Mouse (Mus musculus) large intestine, adult 2 months (tissue): ENCODE results near the gene Elob. TPM values are rescaled to one million over a fixed set of nuclear protein-coding genes. Genes with fewer than 3 reads are reported as not detected.
A peak's percentile ranks its signal among the peaks of the same experiment; 100 is the strongest.

Source experiments
- DNase-seq: peaks from one replicate; pipeline ENCODE4 v3.0.0-alpha.2; 2012; ENCODE audit warnings: low read depth, low spot score
- WGBS: fragments of 180-500 bp; shearing (Covaris S2); methylation state at CpG from one replicate; pipeline ENCODE4 v1.1.7; 2018; 5-methylcytosine and 5-hydroxymethylcytosine counted together
- polyA plus RNA-seq: library from polyadenylated mRNA; depleted of rRNA; stranded (reverse); fragments of >200 nt; gene quantifications from 2 replicates; pipeline ENCODE4 v1.2.3, GENCODE M21; 2012

The Elob gene
- polyA plus RNA-seq, 1 experiment: 864 TPM

GRCm38 (mm10) chr17:23828271-23829001, 500 bp downstream of the Elob start:
- DNase-seq: no peak
- 1% methylated on average over 43 of the region's 47 CpGs for WGBS

GRCm38 (mm10) chr17:23825591-23825990, 3.3 kb downstream of the Elob start:
- no peak for DNase-seq
- WGBS: 76% methylated on average over 4 of the region's 4 CpGs

GRCm38 (mm10) chr17:23823614-23824013, 5.3 kb downstream of the Elob start:
- 87% methylated on average over 12 of the region's 12 CpGs for WGBS
- DNase-seq: no peak

GRCm38 (mm10) chr17:23823018-23823417, 5.9 kb downstream of the Elob start:
- WGBS: 79% methylated on average over 16 of the region's 16 CpGs
- no peak for DNase-seq

- 67% methylated on average over 6 of the region's 6 CpGs for WGBS
- no peak for DNase-seq
Observed at GRCm38 (mm10) chr17:23822094-23822493, 6.8 kb downstream of the Elob start.

GRCm38 (mm10) chr17:23820731-23821130, 8.2 kb downstream of the Elob start:
- WGBS: 97% methylated on average over 5 of the region's 5 CpGs
- DNase-seq: no peak

- no peak for DNase-seq
- WGBS: 98% methylated on average over 25 of the region's 25 CpGs
Observed at GRCm38 (mm10) chr17:23819235-23819634, 9.7 kb downstream of the Elob start.

- WGBS: 97% methylated on average over 8 of the region's 8 CpGs
Observed at GRCm38 (mm10) chr17:23818579-23818978, 10.4 kb downstream of the Elob start.

GRCm38 (mm10) chr17:23815641-23816040, 13.3 kb downstream of the Elob start:
- no peak for DNase-seq
- WGBS: 98% methylated on average over 16 of the region's 16 CpGs

More at GRCm38 (mm10) chr17:23818579-23818978, 10.4 kb downstream of the Elob start:
- DNase-seq: no peak

GRCm38 (mm10) chr17:23807918-23808317, 21.0 kb downstream of the Elob start:
- DNase-seq: no peak
- 82% methylated on average over 3 of the region's 3 CpGs for WGBS

- WGBS: 30% methylated on average over 25 of the region's 25 CpGs
- no peak for DNase-seq
Observed at GRCm38 (mm10) chr17:23806867-23807266, 22.1 kb downstream of the Elob start.

- no peak for DNase-seq
- 0% methylated on average over 8 of the region's 8 CpGs for WGBS
Observed at GRCm38 (mm10) chr17:23804426-23805085, 24.4 kb downstream of the Elob start.

GRCm38 (mm10) chr17:23803366-23804041, 25.4 kb downstream of the Elob start:
- under 1% methylated on average over 75 of the region's 83 CpGs for WGBS
- DNase-seq: no peak

- peak; percentile 97 for DNase-seq
- WGBS: under 1% methylated on average over 60 of the region's 60 CpGs
Observed at GRCm38 (mm10) chr17:23802746-23803365, 26.1 kb downstream of the Elob start.

GRCm38 (mm10) chr17:23801627-23802026, 27.3 kb downstream of the Elob start:
- 95% methylated on average over 10 of the region's 10 CpGs for whole genome bisulfite sequencing
- no peak for DNase-seq

GRCm38 (mm10) chr17:23797316-23797715, 31.6 kb downstream of the Elob start:
- 85% methylated on average over 7 of the region's 7 CpGs for WGBS
- no peak for DNase-seq

GRCm38 (mm10) chr17:23795323-23795722, 33.6 kb downstream of the Elob start:
- DNase-seq: no peak
- whole genome bisulfite sequencing: 90% methylated on average over 8 of the region's 8 CpGs

- 31% methylated on average over 2 of the region's 2 CpGs for WGBS
- DNase-seq: no peak
Observed at GRCm38 (mm10) chr17:23791079-23791357, 37.9 kb downstream of the Elob start.

- DNase-seq: no peak
- WGBS: 5% methylated on average over 29 of the region's 29 CpGs
Observed at GRCm38 (mm10) chr17:23790269-23791078, 38.5 kb downstream of the Elob start, which contains the start of gene Srrm2. TSS of gene Srrm2 (plus strand) at chr17:23790532.
